In the genomic region with DNA sequence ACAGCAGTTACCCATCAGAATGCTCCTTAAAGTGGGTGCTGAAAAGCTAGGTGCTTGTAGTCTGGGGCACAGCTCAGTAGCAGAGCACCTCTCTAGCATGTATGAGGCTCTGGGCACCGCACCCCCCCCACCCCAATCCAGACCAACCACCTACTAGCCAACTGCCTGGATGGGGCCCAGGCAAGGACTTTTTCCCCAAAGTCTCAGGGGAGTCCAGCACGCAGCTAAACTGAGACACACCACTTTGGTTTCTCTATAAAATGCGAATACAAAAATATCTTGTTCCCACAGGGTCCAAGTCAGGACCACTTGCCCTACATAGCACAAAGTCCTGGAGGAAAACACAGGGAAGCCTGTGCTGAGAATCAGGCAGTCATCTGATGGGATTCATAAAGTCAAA, we compare ENCODE assay signal across 8 mouse cellular contexts. TPM values are rescaled to one million over a fixed set of nuclear protein-coding genes. Genes with fewer than 3 reads are reported as not detected.
DNase-seq lines count a peak whose midpoint lies in the region; ATAC-seq and TF ChIP-seq lines count a peak whose summit lies in the region.
"Had no signal": no experiment of that assay in that cellular context is flagged by ENCODE, and none has a peak within 500 bp of the region (broad histone marks: within the 10 kb centered on the region; RNA-seq: fewer than 3 reads in every experiment).

No protein-coding gene starts in this region.

- intact Hi-C loops in left cerebral cortex, postnatal 36 days (cut with DNase I) = no loop called here

- no peaks in the 10 kb centered on the region for H3K27me3 ChIP-seq in hindbrain, embryonic 10.5 days (ENCODE audit: insufficient read depth, poor library complexity, severe bottlenecking)
- no peaks in the 10 kb centered on the region for H3K27me3 ChIP-seq in hindbrain, embryonic 11.5 days (ENCODE audit: control insufficient read depth, insufficient read depth, low read length)
- no peaks in the 10 kb centered on the region for H3K27me3 ChIP-seq in spleen, adult 2 months (ENCODE audit: control insufficient read depth, insufficient read depth, low read length)
- H3K27me3 ChIP-seq in intestine, embryonic 15.5 days (replicated peaks) = no peaks in the 10 kb centered on the region
- H3K27me3 ChIP-seq: liver, embryonic 15.5 days had no signal

- H3K9ac ChIP-seq in hindbrain, embryonic 11.5 days (ENCODE audit: low read depth, low read length) = no peak overlapping the region
- H3K9ac ChIP-seq in intestine, embryonic 15.5 days = no peak overlapping the region
- H3K9ac ChIP-seq: liver, embryonic 15.5 days had no signal

- H3K4me3 ChIP-seq in hindbrain, embryonic 10.5 days = 0 out of 2 replicates have a peak overlapping the region, but pooled peaks have one; percentile 13
- H3K4me3 ChIP-seq in hindbrain, embryonic 11.5 days (ENCODE audit: low read depth, low read length) = no peak overlapping the region
- no peak overlapping the region for H3K4me3 ChIP-seq in spleen, adult 2 months (ENCODE audit: extremely low read depth, insufficient read depth, insufficient read length)
- no peak overlapping the region for H3K4me3 ChIP-seq in intestine, embryonic 15.5 days (replicated peaks)
- H3K4me3 ChIP-seq: liver, embryonic 15.5 days had no signal

- no peak for DNase-seq in hindbrain, embryonic 10.5 days (ENCODE audit: low spot score)
- DNase-seq in hindbrain, embryonic 11.5 days (ENCODE audit: low spot score) = no peak
- no peak for DNase-seq in spleen, adult 2 months (ENCODE audit: low read depth in 1 of 2, low spot score in 2 of 2)
- DNase-seq in spleen, adult 18-20 months = no peak
- no peak for DNase-seq in layer of hippocampus, postnatal 25 days (ENCODE audit: extremely low spot score in 1 of 2, low spot score in 1 of 2)
- no peak for DNase-seq in left cerebral cortex, postnatal 36 days (ENCODE audit: low spot score in 2 of 2)

- no peak overlapping the region for H3K4me2 ChIP-seq in hindbrain, embryonic 11.5 days (replicated peaks; ENCODE audit: low read depth, low read length)
- H3K4me2 ChIP-seq in intestine, embryonic 15.5 days (replicated peaks) = no peak overlapping the region

- TF ChIP-seq POLR2A in spleen, adult 2 months (IDR thresholded peaks at IDR 0.05; ENCODE audit: low read depth, low read length) = no peak

- H3K4me1 ChIP-seq in hindbrain, embryonic 10.5 days (replicated peaks) = peaks cover 91% of the 10 kb centered on the region
- H3K4me1 ChIP-seq in hindbrain, embryonic 11.5 days (replicated peaks; ENCODE audit: control insufficient read depth, insufficient read depth, low read length) = peaks cover 40% of the 10 kb centered on the region
- H3K4me1 ChIP-seq in spleen, adult 2 months (ENCODE audit: control insufficient read depth, insufficient read depth, insufficient read length) = peaks cover 66% of the 10 kb centered on the region; the same call in 1 of the 2 replicates
- H3K4me1 ChIP-seq in intestine, embryonic 15.5 days (replicated peaks) = peaks cover 54% of the 10 kb centered on the region

- peak overlapping the region; percentile 89 for H3K27ac ChIP-seq in hindbrain, embryonic 10.5 days
- no peak overlapping the region; the same call in 1 of the 2 replicates for H3K27ac ChIP-seq in hindbrain, embryonic 11.5 days (ENCODE audit: low read depth, low read length)
- H3K27ac ChIP-seq in spleen, adult 2 months (ENCODE audit: insufficient read depth, low read length) = peak overlapping the region; percentile 86
- H3K27ac ChIP-seq in intestine, embryonic 15.5 days = 0 out of 2 replicates have a peak overlapping the region, but pooled peaks have one; percentile 32
- H3K27ac ChIP-seq: liver, embryonic 15.5 days had no signal

- H3K9me3 ChIP-seq in hindbrain, embryonic 10.5 days = no peaks in the 10 kb centered on the region
- no peaks in the 10 kb centered on the region for H3K9me3 ChIP-seq in hindbrain, embryonic 11.5 days (ENCODE audit: control insufficient read depth, low read length)
- H3K9me3 ChIP-seq in intestine, embryonic 15.5 days = no peaks in the 10 kb centered on the region
- H3K9me3 ChIP-seq: liver, embryonic 15.5 days had no signal

- 73% methylated on average over 3 of the region's 3 CpGs for WGBS in hindbrain, embryonic 10.5 days
- WGBS in hindbrain, embryonic 11.5 days = 83% methylated on average over 3 of the region's 3 CpGs
- 39% methylated on average over 3 of the region's 3 CpGs for WGBS in spleen, adult 2 months
- WGBS in intestine, embryonic 15.5 days = 85% methylated on average over 3 of the region's 3 CpGs

- ATAC-seq in hindbrain, embryonic 11.5 days (ENCODE audit: low FRiP score) = no peak
- no peak for ATAC-seq in intestine, embryonic 15.5 days

- peaks cover 22% of the 10 kb centered on the region for H3K36me3 ChIP-seq in hindbrain, embryonic 10.5 days
- no peaks in the 10 kb centered on the region for H3K36me3 ChIP-seq in hindbrain, embryonic 11.5 days (ENCODE audit: control insufficient read depth, insufficient read depth, low read length)
- 0 out of 2 replicates have a peak, but pooled peaks cover 3% of the 10 kb centered on the region for H3K36me3 ChIP-seq in spleen, adult 2 months (ENCODE audit: control insufficient read depth, insufficient read depth, low read length)
- H3K36me3 ChIP-seq in intestine, embryonic 15.5 days = peaks cover 8% of the 10 kb centered on the region; the same call in 1 of the 2 replicates

- TF ChIP-seq CTCF in spleen, adult 2 months (IDR thresholded peaks at IDR 0.05; ENCODE audit: extremely low read depth, insufficient read depth, insufficient read length, insufficient replicate concordance) = no peak

RNA-seq across cellular contexts. Expression of a gene that starts 17.9 kb away (rescaled TPM):
- polyA plus RNA-seq in hindbrain, embryonic 10.5 days (2016; fragmentation: Nextera tagmentation; extraction: Ambion mirVana) = 57.5 and 71.8 TPM in 2 replicates
- polyA plus RNA-seq in hindbrain, embryonic 11.5 days (2014; fragmentation: Nextera tagmentation; extraction: Ambion mirVana) = 38.3 and 48.8 TPM in 2 replicates
- polyA plus RNA-seq in spleen, adult 2 months (2012; rRNA removed) = 58.1 and 72.8 TPM in 2 replicates
- polyA plus RNA-seq in intestine, embryonic 15.5 days (2015; fragmentation: Nextera tagmentation; extraction: Ambion mirVana) = 28.2 and 28.8 TPM in 2 replicates
- total RNA-seq in layer of hippocampus, postnatal 25 days (2021) = 10 to 100 TPM; 41.2 to 47.2 TPM
- 10 to 100 TPM; 45.8 to 51.0 TPM for total RNA-seq in left cerebral cortex, postnatal 36 days (2021)

RNA-seq across cellular contexts. Expression of a gene that starts 40.8 kb away (rescaled TPM):
- 12.2 and 12.5 TPM in 2 replicates for polyA plus RNA-seq in hindbrain, embryonic 10.5 days (2016; fragmentation: Nextera tagmentation; extraction: Ambion mirVana)
- polyA plus RNA-seq in hindbrain, embryonic 11.5 days (2014; fragmentation: Nextera tagmentation; extraction: Ambion mirVana) = 6.0 and 9.7 TPM in 2 replicates
- 46.3 and 59.2 TPM in 2 replicates for polyA plus RNA-seq in spleen, adult 2 months (2012; rRNA removed)
- 26.0 and 29.3 TPM in 2 replicates for polyA plus RNA-seq in intestine, embryonic 15.5 days (2015; fragmentation: Nextera tagmentation; extraction: Ambion mirVana)
- total RNA-seq in layer of hippocampus, postnatal 25 days (2021) = 10 to 100 TPM; 48.8 to 51.3 TPM
- 10 to 100 TPM; 70.3 to 77.3 TPM for total RNA-seq in left cerebral cortex, postnatal 36 days (2021)
